Mouse (Mus musculus): Measurements from ENCODE around the gene Ube4b.

Ube4b gene

DNA sequence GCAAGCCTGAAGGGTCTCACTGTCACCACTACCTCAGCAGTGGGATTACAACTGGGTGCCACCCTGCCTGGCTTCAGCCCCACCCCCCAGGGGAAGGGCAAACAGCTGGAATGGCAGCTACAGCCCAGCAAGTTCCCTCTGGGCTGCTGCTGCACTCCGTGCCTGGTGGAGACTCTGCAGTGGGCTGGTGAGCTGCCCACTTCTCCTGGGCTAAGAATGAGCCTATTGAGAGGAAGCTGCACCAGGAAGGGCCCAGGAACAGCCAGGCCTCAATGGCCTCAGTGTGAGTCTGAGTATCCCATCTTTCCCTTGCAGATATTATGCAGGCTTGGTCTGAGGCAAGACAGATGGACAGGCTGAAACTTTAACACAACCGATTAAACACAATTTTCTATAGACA is 88.4 kb downstream of the Ube4b start:
- no peak for DNase-seq (ENCODE audit: low spot score)

DNA sequence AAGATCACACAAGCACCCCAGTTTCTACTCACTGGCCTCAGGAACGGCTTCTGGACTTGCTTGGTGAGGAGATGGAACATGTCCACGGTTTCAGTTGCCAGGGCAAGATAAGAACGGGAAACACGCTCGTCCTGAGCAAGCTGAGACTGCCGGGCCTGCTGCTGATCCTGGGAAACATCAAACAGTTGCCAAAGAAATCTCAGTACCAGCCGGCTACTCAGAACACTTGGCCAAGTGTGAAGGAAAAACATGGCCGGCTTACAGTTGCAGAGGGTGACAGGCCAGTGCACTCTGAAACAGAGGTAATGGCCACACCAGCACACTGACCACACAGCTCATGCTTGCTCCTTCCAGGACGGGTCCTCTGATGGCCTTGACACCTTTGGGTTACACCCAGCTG is 89.2 kb downstream of the Ube4b start:
- no peak for DNase-seq (ENCODE audit: low spot score)

DNA sequence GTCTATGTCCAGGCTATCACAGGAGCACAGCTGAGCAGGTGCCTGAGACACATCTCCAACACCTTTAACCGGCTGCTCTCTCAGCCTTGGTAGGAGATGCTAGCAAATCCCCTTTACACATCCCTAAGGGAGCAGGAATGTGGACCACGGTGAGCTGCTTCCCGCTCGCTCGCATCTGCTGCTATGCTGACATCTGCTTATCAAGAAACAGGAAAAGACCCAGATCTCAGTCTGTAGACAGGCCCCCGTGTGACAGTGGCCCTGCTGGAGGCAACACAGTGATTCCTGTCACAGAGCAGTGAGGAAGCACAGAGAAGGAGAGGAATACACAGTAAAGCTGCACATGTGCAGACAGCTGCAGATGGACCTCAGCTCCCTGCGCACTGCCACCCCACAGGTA is 90.2 kb downstream of the Ube4b start:
- DNase-seq (ENCODE audit: low spot score), result no peak

DNA sequence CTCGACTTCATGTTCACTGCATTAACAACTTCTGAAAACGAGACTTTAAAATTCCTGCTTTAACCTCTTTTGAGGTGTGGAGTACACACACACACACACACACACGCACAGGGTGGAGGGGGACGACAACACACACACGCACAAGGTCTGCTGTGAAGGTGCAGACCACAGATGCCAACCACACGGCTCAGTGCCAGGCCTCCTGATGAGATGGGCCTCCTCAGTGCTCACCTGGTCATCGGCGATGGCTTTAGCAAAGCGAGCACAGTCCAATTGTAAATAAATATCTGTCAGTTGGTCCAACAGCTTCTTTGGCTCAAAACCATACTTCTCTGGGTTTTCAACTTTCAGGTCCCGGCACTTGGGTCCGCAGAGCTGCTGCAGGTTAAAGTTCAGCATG is 91.7 kb downstream of the Ube4b start:
- DNase-seq (ENCODE audit: low spot score), result no peak

DNA sequence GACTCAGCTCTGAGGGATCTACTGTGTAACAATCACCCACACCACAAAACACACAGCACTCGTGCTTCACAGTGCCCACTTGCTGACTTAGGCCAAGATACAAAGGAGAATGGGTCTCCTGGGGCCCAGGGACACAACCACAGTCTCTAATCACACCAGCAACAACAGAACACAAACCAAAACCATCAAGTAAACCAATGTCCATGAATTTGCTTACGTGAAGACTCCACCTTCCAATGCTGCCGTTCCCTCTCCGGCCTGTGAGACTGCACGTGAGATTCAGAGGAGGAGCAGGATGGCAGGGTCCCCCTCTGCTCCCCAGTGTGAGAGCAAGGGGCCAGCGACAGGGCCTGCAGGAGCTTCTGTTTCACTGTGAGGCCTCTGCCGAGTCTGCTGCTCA is 93.8 kb downstream of the Ube4b start:
- no peak for DNase-seq (ENCODE audit: low spot score)

DNA sequence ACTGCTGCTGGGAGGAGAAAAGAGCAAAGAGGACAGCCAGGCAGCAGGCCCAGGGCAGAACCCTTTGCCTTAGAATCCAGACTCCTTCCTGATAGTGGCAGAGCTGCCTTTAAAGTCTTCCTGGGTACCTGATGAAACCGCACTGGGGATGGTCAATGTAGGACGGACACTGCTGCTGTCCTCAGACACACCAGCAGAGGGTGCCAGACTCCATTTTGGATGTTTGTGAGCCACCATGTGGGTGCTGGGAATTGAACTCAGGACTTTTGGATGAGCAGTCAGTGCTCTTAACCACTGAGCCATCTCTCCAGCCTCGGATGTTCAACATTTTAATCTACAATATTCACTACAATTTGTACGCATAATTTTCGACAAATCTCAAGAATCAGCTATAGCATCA is 96.1 kb downstream of the Ube4b start:
- DNase-seq (ENCODE audit: low spot score), result no peak

DNA sequence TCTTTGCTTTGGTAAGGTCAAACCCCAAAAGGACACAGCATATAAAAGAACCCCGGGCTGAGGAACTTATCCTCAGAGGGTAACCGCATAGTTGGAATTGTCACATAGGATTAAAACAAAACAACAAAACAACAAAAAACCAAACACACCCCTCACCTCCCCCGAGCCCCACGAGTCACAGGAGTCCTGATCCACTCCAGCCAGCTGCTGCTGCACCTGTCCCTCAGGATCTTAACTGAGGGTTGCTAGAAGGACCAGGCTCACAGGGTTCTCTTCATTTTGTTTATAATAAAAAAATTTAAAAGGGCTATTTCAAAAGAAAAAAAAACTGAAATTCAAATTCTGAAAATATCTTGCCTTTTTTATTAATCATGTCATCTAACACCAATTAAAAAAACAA is 97.8 kb downstream of the Ube4b start:
- DNase-seq (ENCODE audit: low spot score), result no peak

DNA sequence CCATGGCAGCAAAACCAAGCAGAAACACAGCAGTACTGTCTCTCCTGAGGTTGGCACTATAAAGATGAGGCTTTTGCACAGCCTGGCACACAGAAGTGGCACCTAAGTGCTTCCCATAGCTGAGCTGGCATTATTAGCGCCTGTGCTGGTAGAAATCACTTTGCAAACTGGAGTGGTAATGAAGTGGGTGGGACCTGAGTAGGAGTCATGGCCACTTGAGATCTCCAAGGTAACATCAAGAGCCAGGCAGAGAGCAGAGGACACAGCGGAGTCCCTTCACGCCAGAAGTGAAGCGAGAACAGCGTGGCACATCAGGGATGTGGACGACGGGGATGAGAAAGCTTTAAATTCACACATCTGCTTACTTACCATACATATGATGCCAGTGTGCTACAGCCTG is 99.3 kb downstream of the Ube4b start:
- no peak for DNase-seq (ENCODE audit: low spot score)

DNA sequence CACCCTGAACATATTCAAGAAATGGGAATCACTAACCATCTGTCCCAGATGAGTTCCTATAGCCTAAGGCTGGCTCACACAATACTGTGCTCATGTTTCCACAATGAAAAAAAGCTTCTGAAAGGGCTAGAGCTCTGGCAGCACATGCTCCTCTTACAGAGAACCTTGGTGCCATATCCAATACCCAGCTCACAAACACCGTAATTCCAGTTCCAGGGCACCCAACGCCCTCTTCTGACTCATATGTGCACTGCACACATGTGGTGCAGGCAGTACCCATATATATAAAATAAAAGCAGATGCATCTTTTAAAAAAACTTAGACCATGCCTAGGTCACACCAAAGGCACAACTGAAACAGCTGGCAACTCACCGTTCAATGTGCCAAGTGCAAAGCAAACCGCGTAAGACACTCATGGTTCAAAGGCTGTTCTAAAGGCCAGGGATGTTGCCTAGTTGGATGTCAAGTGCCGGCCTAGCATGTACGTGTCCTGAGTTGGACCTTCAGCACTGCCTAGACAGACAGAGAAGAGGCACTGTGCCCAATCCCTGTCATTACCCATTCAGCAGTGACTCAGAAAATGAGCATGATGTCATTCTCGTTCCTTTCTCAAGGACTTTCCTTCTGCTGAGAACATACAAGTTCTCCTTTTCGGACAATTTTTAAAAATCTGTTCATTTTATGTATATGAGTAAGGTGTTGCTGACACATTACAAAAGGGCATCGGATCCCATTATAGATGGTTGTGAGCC is 101.0 kb downstream of the Ube4b start:
- no peak for DNase-seq (ENCODE audit: low spot score)

DNA sequence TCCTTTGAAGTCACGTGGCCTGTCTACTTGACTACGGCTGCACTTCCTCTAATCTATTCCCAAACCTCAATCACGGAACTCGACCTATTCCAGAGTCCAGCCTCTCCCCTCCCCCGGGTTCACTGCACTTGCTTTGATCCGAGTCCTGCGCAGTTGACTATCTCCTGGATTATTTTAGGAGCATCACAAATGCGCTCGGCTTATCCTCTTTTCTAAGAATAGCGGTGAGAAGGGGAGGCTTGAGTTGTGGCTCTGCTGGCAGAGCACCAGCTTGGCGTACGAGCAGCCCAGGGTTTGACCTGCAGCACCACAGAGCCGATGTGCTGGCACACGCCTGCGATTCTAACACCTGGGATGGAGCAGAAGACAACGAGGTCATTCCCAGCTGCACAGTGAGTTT is 102.8 kb downstream of the Ube4b start:
- no peak for DNase-seq (ENCODE audit: low spot score)

DNA sequence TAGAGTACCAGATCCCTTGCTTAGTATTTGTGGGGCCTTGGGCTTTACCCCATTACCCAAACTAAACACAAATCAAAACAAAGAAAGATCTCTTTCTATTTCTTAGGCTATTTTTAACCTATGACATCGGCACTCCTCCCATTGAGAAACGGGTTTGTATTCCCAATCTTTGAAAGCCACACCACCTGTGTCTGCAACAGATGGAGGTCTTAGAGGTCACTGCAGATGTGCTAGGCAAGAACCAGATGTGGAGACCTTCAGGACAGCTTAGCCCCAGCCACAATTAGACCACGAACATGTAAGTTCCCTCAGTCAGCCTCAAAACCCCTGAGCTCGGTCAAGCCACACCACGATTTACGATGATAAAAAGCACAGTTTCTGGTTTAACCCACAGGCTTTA is 103.8 kb downstream of the Ube4b start:
- DNase-seq (ENCODE audit: low spot score), result no peak

DNA sequence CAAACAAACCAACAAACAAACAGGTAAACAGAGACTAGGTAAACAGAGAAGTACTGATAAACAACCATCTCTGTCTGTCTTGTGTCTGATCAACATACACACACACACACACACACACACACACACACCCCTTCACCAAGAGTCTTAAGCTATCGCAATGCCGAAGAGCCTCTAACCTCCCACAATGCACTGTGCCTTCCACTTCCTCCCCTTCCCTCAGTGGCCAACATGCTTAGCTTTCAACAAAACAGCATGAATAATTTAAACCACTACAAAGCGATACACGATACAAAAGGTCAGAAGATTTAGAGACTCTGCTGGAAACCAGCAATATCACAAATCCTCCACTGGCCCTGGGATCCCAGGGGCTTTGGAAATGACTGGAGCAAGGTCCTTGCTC is 104.3 kb downstream of the Ube4b start:
- DNase-seq (ENCODE audit: low spot score), result no peak

DNA sequence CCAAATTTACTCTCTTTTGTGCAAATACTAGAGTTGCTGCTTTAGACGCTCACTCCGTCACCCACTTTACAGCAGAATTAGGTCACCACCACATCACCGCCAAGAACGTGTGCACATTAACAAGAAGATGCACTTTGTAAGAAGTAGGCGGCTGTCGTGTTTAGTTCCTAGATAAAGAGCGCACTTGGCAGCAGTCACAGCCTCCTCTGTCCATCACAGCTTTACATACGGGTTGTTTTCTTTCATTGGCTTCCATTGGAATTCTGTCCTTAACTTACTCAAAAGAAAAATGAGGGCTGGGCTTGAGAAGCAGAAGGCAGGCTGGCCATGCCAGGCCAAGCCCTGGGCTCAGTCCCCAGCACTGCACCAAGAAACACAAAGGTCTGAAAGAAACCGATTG is 107.5 kb downstream of the Ube4b start:
- DNase-seq (ENCODE audit: low spot score), result no peak

DNA sequence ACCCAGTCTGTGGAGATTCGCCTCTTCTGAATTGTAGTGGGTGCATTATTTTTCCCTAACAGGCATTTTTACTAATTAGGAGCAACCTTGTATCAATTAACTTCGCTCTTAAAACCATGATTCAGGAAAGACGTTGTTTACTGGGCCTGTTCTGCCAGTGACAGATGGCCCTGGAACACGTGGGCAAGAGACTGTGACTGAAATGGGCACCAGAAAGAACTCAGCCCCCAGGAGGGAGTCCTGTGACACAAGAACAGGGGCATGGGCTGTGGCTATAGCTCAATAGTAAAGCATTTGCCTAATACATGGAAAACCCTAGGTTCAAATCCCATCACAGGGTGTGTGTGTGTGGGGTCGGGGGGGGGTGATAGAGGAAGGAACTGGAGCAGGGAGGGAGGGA is 109.2 kb downstream of the Ube4b start:
- DNase-seq (ENCODE audit: low spot score), result no peak

DNA sequence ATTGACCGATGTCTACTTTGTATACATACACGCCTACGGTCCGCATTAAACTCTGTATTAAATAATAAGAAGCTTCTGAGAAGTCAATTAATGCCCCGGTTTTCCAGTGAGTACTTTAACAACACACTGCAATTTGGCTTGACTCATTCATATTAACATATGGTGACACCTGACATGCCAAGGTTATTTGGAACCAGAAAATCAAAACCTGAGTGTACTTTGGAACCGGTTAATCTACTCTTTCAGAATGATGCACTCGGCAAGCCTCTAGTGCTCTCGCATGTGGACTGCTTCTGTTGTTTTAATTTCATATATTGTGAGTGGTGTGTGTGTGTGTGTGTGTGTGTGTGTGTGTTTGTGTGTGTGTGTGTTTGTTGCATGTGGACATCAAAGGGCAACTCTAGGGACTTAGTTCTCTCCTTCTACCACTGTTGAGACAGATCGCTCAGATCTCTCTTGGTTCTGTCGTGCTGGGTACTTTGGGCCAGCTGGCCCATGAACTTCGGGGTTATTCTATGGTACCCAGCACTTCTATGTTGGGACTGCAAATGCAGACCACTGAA is 112.2 kb downstream of the Ube4b start:
- no peak for DNase-seq (ENCODE audit: low spot score)

DNA sequence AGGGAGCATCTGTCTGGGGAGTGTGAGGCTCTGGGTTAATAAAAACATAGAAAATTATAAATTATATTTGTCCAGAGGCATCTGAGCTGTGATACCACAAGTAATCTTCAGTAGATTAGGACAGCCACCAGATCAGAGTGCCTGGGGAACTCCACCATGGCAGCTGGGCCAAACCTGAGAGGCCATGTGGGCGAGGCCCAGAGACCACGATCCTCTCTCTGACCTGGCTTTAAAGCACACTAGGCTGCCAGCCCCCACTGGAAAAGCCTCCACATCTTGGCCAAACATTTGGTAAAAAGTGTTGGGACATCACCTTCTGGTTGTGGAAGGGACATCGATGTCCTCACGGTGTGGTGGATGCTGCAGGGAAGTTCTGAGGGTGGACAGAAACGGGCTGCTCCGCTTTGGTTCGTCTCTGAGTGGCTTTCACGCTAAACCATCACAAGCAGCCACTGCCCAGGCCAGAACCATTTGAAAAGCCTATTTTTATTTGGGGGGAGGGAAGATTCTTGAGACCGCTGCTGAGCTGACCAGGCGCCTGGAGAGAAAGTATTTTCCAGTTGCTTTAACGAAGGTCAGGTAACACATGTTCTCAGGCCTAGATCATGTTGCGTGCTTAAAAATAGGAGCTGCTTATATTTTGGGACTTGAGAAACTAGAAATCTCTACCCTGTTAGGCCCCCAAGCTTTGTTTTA is 112.8 kb downstream of the Ube4b start:
- DNase-seq (ENCODE audit: low spot score), result no peak

DNA sequence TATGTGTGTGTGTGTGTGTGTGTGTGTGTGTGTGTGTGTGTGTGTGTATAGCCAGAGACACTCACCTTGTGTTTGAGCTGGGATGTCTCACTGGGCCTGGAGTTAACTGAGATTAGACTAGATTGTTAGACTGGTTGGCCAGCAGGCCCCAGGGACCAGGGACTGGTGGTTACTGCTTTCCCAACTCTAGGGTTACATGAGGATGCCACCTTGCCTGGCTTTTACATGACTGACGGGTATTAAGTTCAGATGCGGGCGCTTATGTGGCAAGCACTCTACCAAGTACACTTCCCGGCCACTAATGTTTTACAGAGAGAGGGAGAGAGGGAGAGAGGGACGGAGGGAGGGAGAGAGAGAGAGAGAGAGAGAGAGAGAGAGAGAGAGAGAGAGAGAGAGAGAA is 114.6 kb downstream of the Ube4b start:
- DNase-seq (ENCODE audit: low spot score), result no peak

DNA sequence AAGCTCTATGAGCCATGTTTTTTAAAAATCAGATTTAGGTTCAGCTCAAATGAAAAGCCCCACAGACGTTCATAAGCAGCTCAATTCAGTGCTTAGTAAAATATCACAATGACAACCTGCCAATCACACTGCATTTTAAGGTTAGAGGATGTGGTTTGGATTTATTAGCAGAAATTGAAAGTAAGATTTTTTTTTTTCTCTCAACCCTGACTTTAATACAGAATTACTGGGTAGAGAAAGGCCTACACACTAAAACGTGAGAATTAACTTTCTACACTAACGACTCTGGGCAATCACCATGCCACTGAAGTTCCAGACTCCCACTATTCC is 118.1 kb downstream of the Ube4b start:
- DNase-seq (ENCODE audit: low spot score), result no peak

DNA sequence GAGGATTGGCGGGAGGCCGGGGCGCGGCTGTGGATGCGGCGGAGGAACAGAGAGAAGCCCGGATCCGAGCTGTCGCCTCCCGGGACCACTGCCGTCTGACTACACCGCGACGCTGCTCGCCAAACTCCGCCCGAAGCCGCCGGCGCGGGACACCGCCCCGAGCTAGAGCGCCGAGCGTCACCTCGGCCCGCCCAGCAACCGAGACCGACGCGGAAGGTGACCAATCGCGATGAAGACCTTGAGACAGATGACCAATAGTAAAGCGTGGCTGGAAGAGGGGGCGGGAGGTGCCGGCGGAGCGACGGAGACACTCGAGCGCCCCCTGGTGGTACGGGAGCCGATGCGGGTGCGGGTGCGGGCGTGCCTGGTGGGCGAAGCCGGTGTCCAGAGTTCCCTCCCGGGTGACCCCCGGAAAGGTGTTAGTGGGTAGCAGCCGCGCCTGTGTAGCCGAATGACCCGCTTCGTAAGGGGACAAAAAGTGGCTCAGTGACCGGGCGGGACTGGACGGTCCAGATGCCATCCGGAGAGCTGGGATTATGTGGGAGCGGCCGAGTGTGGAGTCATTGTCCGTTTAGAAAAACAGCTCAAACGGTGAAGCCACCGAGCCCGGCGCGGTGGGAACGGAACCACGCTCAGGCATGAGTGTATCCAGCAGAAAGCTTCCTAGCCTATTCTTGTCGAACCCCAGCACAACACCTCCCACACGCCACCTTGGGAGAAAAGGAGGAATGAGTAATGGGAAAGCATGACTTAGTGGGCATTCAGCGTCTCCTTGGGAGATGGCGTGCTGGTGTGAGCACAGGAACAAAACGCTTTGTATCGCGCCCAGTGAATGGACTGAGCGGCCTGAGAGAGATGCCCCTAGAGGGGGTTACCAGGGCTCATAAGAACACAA is 118.7 kb downstream of the Ube4b start, which contains the start of gene Kif1b:
Gene Kif1b, minus strand, starts transcription at position 98 of the 895 bp plus-strand sequence.
- peak; percentile 99 for DNase-seq (ENCODE audit: low spot score)

DNA sequence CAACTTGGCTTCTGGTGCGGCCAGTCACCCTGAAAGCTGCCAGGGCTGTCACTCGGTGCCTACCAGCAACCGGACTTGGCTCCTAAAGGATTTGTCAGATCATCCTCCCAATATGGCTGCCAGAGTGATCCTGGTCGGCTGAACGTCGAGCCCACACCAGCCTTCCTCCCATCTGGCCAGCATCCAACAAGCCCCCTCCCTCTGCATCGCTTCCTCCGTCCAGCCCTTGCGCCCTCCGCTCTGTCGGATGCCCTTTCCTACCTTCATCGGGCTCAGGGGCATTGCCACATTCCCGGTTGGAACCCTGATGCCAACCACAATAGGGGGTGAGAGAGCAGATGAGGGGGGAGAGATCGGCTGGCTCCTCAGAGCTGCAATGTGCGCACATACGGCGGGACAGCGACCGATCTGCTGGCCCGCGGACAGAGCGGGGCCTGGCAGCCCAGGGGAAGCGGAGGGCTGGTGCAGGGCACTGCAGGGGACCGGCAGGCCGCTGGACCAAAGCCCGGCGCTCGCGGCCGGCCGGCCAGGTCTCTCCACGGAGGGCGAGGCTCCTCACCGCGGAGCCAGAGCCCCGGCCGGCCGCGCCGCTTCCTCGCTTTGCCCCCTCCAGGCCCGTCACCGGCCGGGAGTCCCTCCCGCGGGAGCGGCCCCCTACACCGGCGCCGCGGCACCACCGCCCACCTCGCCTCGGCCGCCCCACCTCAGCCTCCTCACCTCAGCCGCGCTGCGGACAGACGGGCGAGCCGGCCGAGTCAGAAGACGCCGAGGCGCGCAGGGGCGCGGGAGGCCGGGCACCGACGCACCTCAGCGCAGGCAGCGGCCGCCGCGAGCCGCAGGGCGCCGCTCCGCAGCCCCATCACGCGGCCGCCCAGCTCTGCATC is 119.6 kb downstream of the Ube4b start:
- DNase-seq (ENCODE audit: low spot score), result peak; percentile 71

Measured in ovary, postnatal 36 days (tissue).